Mouse (Mus musculus) heart, adult 11 months (tissue): ENCODE measurements around the gene Hbb-bh2.
"Not testable (repeated sequence)": the region's sequence is repeated elsewhere in the genome, so short reads cannot be mapped to it uniquely, and the experiment has no call there.

Source experiments
- DNase-seq: peaks from one replicate; pipeline ENCODE4 v3.0.0; 2022

The Hbb-bh2 gene

GRCm38 (mm10) chr7:103811223-103811845 lies 29.0 kb downstream of the Hbb-bh2 start:
- DNase-seq: no peak

GRCm38 (mm10) chr7:103810746-103811145 lies 29.6 kb downstream of the Hbb-bh2 start:
- DNase-seq: no peak

- DNase-seq: no peak
Observed at GRCm38 (mm10) chr7:103810296-103810695, 30.0 kb downstream of the Hbb-bh2 start.

GRCm38 (mm10) chr7:103809801-103810155 lies 30.5 kb downstream of the Hbb-bh2 start:
- DNase-seq: no peak

GRCm38 (mm10) chr7:103808971-103809800 lies 31.1 kb downstream of the Hbb-bh2 start:
- DNase-seq: no peak

- DNase-seq: not testable (repeated sequence)
Observed at GRCm38 (mm10) chr7:103808120-103808519, 32.2 kb downstream of the Hbb-bh2 start.

GRCm38 (mm10) chr7:103806856-103807255 lies 33.5 kb downstream of the Hbb-bh2 start:
- no peak for DNase-seq

GRCm38 (mm10) chr7:103792669-103793388 lies 47.5 kb downstream of the Hbb-bh2 start:
- DNase-seq: peak; percentile 18

- no peak for DNase-seq
Observed at GRCm38 (mm10) chr7:103791721-103792120, 48.6 kb downstream of the Hbb-bh2 start, which contains the start of gene Olfr67. Gene Olfr67, minus strand, starts transcription at chr7:103791821.
